Mouse (Mus musculus) liver, adult 2 months (tissue): ENCODE results near the gene Zfp668. TPM values are rescaled to one million over a fixed set of nuclear protein-coding genes. Genes with fewer than 3 reads are reported as not detected.

Source experiments
- DNase-seq: peaks from one replicate; pipeline ENCODE4 v3.0.0-alpha.2; 2011; ENCODE audit warnings: low read depth, low spot score; ENCODE audit errors: extremely low read depth
- H3K27ac ChIP-seq: fragments of 200-500 bp; replicated peaks from 2 replicates; pipeline ENCODE4 v1.5.1; 2012; ENCODE audit warnings: low read depth, mild to moderate bottlenecking, control low read depth, inconsistent platforms, low read length; ENCODE audit not compliant: insufficient read depth
- H3K27me3 ChIP-seq: fragments of 200-500 bp; 2 replicates; pipeline ENCODE4 v1.6.1; 2012; ENCODE audit warnings: mild to moderate bottlenecking, moderate library complexity, low read length, inconsistent platforms; ENCODE audit not compliant: control insufficient read depth, insufficient read depth
- H3K36me3 ChIP-seq: fragments of 200-500 bp; 2 replicates; pipeline ENCODE4 v1.6.1; 2012; ENCODE audit warnings: low read length, inconsistent platforms; ENCODE audit not compliant: control insufficient read depth, insufficient read depth
- H3K4me1 ChIP-seq: fragments of 200-500 bp; 2 replicates; pipeline ENCODE4 v1.6.1; 2011; ENCODE audit warnings: low read length; ENCODE audit not compliant: control insufficient read depth, insufficient read depth
- H3K4me3 ChIP-seq: fragments of 200-500 bp; 2 replicates; pipeline ENCODE4 v1.5.1; 2011; ENCODE audit warnings: low read depth, mild to moderate bottlenecking, control low read depth, low read length, moderate library complexity; ENCODE audit not compliant: insufficient read depth
- H3K79me2 ChIP-seq: fragments of 200-500 bp; 2 replicates; pipeline ENCODE4 v1.6.1; 2012; ENCODE audit warnings: inconsistent platforms, mild to moderate bottlenecking, low read length, moderate library complexity; ENCODE audit not compliant: control insufficient read depth, insufficient read depth
- H3K9ac ChIP-seq: fragments of 200-500 bp; 2 replicates; pipeline ENCODE4 v1.6.1; 2012; ENCODE audit warnings: low read depth, mild to moderate bottlenecking, control low read depth, inconsistent platforms, low read length
- CTCF ChIP-seq: fragments of 200-500 bp; IDR thresholded peaks from 2 replicates; pipeline ENCODE4 v1.5.1; 2011; ENCODE audit warnings: low read depth, low read length, control low read depth
- POLR2A ChIP-seq: fragments of 200-500 bp; IDR thresholded peaks from 2 replicates; pipeline ENCODE4 v1.6.1; 2011; ENCODE audit warnings: low read length, control low read depth; ENCODE audit not compliant: insufficient read depth; ENCODE audit errors: extremely low read depth
- WGBS: fragments of 180-500 bp; shearing (Covaris S2); methylation state at CpG from one replicate; pipeline ENCODE4 v1.1.7; 2018; 5-methylcytosine and 5-hydroxymethylcytosine counted together
- polyA plus RNA-seq: library from polyadenylated mRNA; depleted of rRNA; stranded (reverse); fragments of >200 nt; gene quantifications from 2 replicates; pipeline ENCODE4 v1.2.3, GENCODE M21; 2012
- total RNA-seq: library from RNA; depleted of rRNA; stranded (reverse); fragments of >200 nt; gene quantifications from 2 replicates; pipeline ENCODE4 v1.2.3, GENCODE M21; 2014

Gene Zfp668
- total and polyA plus RNA-seq, 2 experiments, result 0.65 to 2.1 TPM

GRCm38 (mm10) chr7:127870136-127870821 is 6.3 kb downstream of the Zfp668 start:
- Histone ChIP-seq H3K4me3 (no peak overlapping the region), H3K79me2 (no peaks in the 10 kb centered on the region), H3K36me3 (peaks cover 5% of the 10 kb centered on the region; the same call in 1 of the 2 replicates), H3K27me3 (no peaks in the 10 kb centered on the region), H3K27ac (no peak overlapping the region), H3K9ac (no peak overlapping the region), H3K4me1 (peaks cover 4% of the 10 kb centered on the region)
- no peak for TF ChIP-seq POLR2A
- WGBS, result 92% methylated on average over 5 of the region's 5 CpGs
- DNase-seq, result no peak

- H3K79me2 ChIP-seq, result no peaks in the 10 kb centered on the region
- no peak overlapping the region for H3K4me3 ChIP-seq
- no peaks in the 10 kb centered on the region for H3K4me1 ChIP-seq
- H3K36me3 ChIP-seq, result peaks cover 5% of the 10 kb centered on the region; the same call in 1 of the 2 replicates
- no peak for DNase-seq
- no peaks in the 10 kb centered on the region for H3K27me3 ChIP-seq
- no peak overlapping the region for H3K9ac ChIP-seq
- TF ChIP-seq CTCF (no peak), POLR2A (no peak)
- H3K27ac ChIP-seq, result no peak overlapping the region
- WGBS, result 86% methylated on average over 3 of the region's 3 CpGs
These were observed 7.3 kb downstream of the Zfp668 start for GRCm38 (mm10) chr7:127869149-127869810.

- Histone ChIP-seq H3K4me1 (no peaks in the 10 kb centered on the region), H3K36me3 (peaks cover 5% of the 10 kb centered on the region; the same call in 1 of the 2 replicates), H3K9ac (no peak overlapping the region), H3K79me2 (no peaks in the 10 kb centered on the region), H3K4me3 (no peak overlapping the region), H3K27ac (no peak overlapping the region), H3K27me3 (no peaks in the 10 kb centered on the region)
- 95% methylated on average over 18 of the region's 18 CpGs for WGBS
- TF ChIP-seq POLR2A (no peak), CTCF (no peak)
- no peak for DNase-seq
These were observed 9.0 kb downstream of the Zfp668 start for GRCm38 (mm10) chr7:127867641-127868040.

DNA sequence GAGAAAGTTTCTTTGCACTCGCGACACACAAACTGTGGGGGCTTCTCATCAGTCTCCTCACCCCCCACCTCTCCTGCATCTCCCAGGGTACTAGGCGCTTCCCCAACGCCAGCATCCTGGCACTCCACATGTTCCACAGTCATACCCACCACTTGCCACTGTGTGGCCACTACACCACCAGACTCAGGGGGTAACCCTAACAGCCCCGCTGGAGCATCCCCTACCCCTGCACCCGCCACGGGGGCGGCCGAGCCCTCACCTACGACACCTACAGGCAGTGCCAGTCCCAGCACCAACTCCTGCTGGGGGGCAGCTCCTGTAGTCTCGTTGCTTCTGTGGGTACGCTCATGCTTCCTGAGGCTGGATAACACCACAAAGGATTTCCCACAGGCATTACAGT is 10.2 kb downstream of the Zfp668 start:
- no peaks in the 10 kb centered on the region for H3K4me1 ChIP-seq
- no peaks in the 10 kb centered on the region for H3K27me3 ChIP-seq
- H3K36me3 ChIP-seq, result peaks cover 5% of the 10 kb centered on the region; the same call in 1 of the 2 replicates
- no peak for DNase-seq
- H3K4me3 ChIP-seq, result no peak overlapping the region
- TF ChIP-seq POLR2A (no peak), CTCF (no peak)
- H3K9ac ChIP-seq, result no peak overlapping the region
- 94% methylated on average over 12 of the region's 12 CpGs for WGBS
- no peak overlapping the region for H3K27ac ChIP-seq
- H3K79me2 ChIP-seq, result no peaks in the 10 kb centered on the region

DNA sequence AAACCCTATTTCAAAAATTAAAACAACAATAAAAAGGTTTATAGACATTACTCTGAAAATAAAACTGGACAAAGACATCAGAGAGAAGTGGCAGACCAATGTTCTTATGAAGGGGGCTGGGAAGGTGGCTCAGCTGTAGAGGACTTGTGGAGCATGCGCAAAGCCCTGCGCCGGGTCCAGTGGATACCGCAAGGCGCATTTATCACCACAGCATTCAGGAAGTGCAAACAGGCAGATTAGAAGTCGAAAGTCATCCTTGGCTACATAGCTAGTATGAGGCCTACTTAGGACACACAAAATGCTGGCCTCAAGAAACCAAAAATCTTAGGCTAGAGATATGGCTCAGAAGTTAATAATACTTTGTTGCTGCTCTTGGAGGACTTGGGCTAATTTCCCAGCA is 18.4 kb downstream of the Zfp668 start:
- Histone ChIP-seq H3K36me3 (no peaks in the 10 kb centered on the region), H3K27ac (no peak overlapping the region), H3K79me2 (no peaks in the 10 kb centered on the region), H3K9ac (no peak overlapping the region), H3K4me3 (no peak overlapping the region), H3K4me1 (no peaks in the 10 kb centered on the region), H3K27me3 (no peaks in the 10 kb centered on the region)
- DNase-seq, result no peak
- TF ChIP-seq CTCF (no peak), POLR2A (no peak)
- WGBS, result 87% methylated on average over 6 of the region's 6 CpGs

GRCm38 (mm10) chr7:127850906-127851305 is 25.7 kb downstream of the Zfp668 start:
- WGBS, result 64% methylated on average over 5 of the region's 5 CpGs
- no peaks in the 10 kb centered on the region for H3K79me2 ChIP-seq
- no peaks in the 10 kb centered on the region for H3K36me3 ChIP-seq
- no peaks in the 10 kb centered on the region for H3K4me1 ChIP-seq
- H3K27ac ChIP-seq, result no peak overlapping the region
- peak; percentile 38 for DNase-seq
- no peak for TF ChIP-seq CTCF
- TF ChIP-seq POLR2A, result no peak
- H3K27me3 ChIP-seq, result no peaks in the 10 kb centered on the region
- H3K9ac ChIP-seq, result no peak overlapping the region
- no peak overlapping the region for H3K4me3 ChIP-seq
